Mouse (Mus musculus): Measurements from ENCODE around the gene Rps12-ps3. TPM values are rescaled to one million over a fixed set of nuclear protein-coding genes. Genes with fewer than 3 reads are reported as not detected.

Rps12-ps3 gene
- total RNA-seq, 2 experiments from 2014 or later = 290 to 384 TPM

GRCm38 (mm10) chr19:59350273-59350903, 28.3 kb downstream of the Rps12-ps3 start:
- DNase-seq (ENCODE audit: low spot score) = no peak

- DNase-seq (ENCODE audit: low spot score) = no peak
Observed at GRCm38 (mm10) chr19:59351151-59351889, 29.2 kb downstream of the Rps12-ps3 start.

- no peak for DNase-seq (ENCODE audit: low spot score)
Observed at GRCm38 (mm10) chr19:59352760-59353159, 30.7 kb downstream of the Rps12-ps3 start.

GRCm38 (mm10) chr19:59354906-59355305, 32.8 kb downstream of the Rps12-ps3 start:
- DNase-seq (ENCODE audit: low spot score) = no peak

- DNase-seq (ENCODE audit: low spot score) = no peak
Observed at GRCm38 (mm10) chr19:59356388-59356787, 34.3 kb downstream of the Rps12-ps3 start.

- DNase-seq (ENCODE audit: low spot score) = no peak
Observed at GRCm38 (mm10) chr19:59356843-59357595, 34.9 kb downstream of the Rps12-ps3 start.

- no peak for DNase-seq (ENCODE audit: low spot score)
Observed at GRCm38 (mm10) chr19:59357878-59358277, 35.8 kb downstream of the Rps12-ps3 start.

GRCm38 (mm10) chr19:59359202-59359601, 37.1 kb downstream of the Rps12-ps3 start:
- DNase-seq (ENCODE audit: low spot score) = no peak

- DNase-seq (ENCODE audit: low spot score) = no peak
Observed at GRCm38 (mm10) chr19:59360486-59360896, 38.4 kb downstream of the Rps12-ps3 start.

GRCm38 (mm10) chr19:59362646-59363045, 40.6 kb downstream of the Rps12-ps3 start:
- no peak for DNase-seq (ENCODE audit: low spot score)

GRCm38 (mm10) chr19:59363666-59364065, 41.6 kb downstream of the Rps12-ps3 start:
- DNase-seq (ENCODE audit: low spot score) = no peak

- DNase-seq (ENCODE audit: low spot score) = no peak
Observed at GRCm38 (mm10) chr19:59366724-59367123, 44.6 kb downstream of the Rps12-ps3 start.

- no peak for DNase-seq (ENCODE audit: low spot score)
Observed at GRCm38 (mm10) chr19:59367892-59368291, 45.8 kb downstream of the Rps12-ps3 start.

GRCm38 (mm10) chr19:59371016-59371415, 48.9 kb downstream of the Rps12-ps3 start:
- DNase-seq (ENCODE audit: low spot score) = no peak

Other genes starting within 250 kb of the Rps12-ps3 start
- under 1 TPM; 0.66 to 0.95 TPM for gene Shtn1, start 246.2 kb upstream of the Rps12-ps3 start, total RNA-seq (2021)
- gene Vax1, start 152.2 kb upstream of the Rps12-ps3 start, total RNA-seq (2021) = not detected
- gene Kcnk18, start 103.1 kb upstream of the Rps12-ps3 start, total RNA-seq (2021) = not detected
- gene Slc18a2, start 61.4 kb upstream of the Rps12-ps3 start, total RNA-seq (2021) = under 1 TPM; 0.07 to 0.09 TPM
- gene Pdzd8, start 23.5 kb downstream of the Rps12-ps3 start, total RNA-seq (2021) = 10 to 100 TPM; 14.3 to 16.0 TPM
- gene Emx2, start 136.1 kb downstream of the Rps12-ps3 start, total RNA-seq (2021) = 1 to 10 TPM; 1.1 to 1.3 TPM

Data from gastrocnemius, adult 18-20 months (tissue).